ENCODE assay signal across 9 mouse cellular contexts in genomic region chr1:64097640-64098287, GRCm38 (mm10). TPM values are rescaled to one million over a fixed set of nuclear protein-coding genes. Genes with fewer than 3 reads are reported as not detected.
DNase-seq lines count a peak whose midpoint lies in the region; ATAC-seq lines count a peak whose summit lies in the region.
"Had no signal": no experiment of that assay in that cellular context is flagged by ENCODE, and none has a peak within 500 bp of the region (broad histone marks: within the 10 kb centered on the region; RNA-seq: fewer than 3 reads in every experiment).

No protein-coding gene starts in this region.

- H3K27me3 ChIP-seq in heart, embryonic 10.5 days (ENCODE audit: insufficient read depth, poor library complexity, severe bottlenecking) = no peaks in the 10 kb centered on the region
- H3K27me3 ChIP-seq in kidney, embryonic 14.5 days (ENCODE audit: control insufficient read depth, insufficient read depth, low read length) = no peaks in the 10 kb centered on the region
- H3K27me3 ChIP-seq in midbrain, embryonic 12.5 days = no peaks in the 10 kb centered on the region

- 0 out of 2 replicates have a peak, but pooled peaks cover 3% of the 10 kb centered on the region for H3K36me3 ChIP-seq in heart, embryonic 10.5 days
- no peaks in the 10 kb centered on the region for H3K36me3 ChIP-seq in kidney, embryonic 14.5 days (ENCODE audit: control insufficient read depth, insufficient read depth, low read length)
- no peaks in the 10 kb centered on the region; the same call in 1 of the 2 replicates for H3K36me3 ChIP-seq in midbrain, embryonic 12.5 days

- no peaks in the 10 kb centered on the region for H3K9me3 ChIP-seq in heart, embryonic 10.5 days
- H3K9me3 ChIP-seq in kidney, embryonic 14.5 days (ENCODE audit: control insufficient read depth, low read length) = no peaks in the 10 kb centered on the region
- no peaks in the 10 kb centered on the region for H3K9me3 ChIP-seq in midbrain, embryonic 12.5 days

- H3K4me3 ChIP-seq in heart, embryonic 10.5 days = no peak overlapping the region
- H3K4me3 ChIP-seq in kidney, embryonic 14.5 days (ENCODE audit: low read length) = no peak overlapping the region
- H3K4me3 ChIP-seq in midbrain, embryonic 12.5 days = no peak overlapping the region

- 60% methylated on average over 6 of the region's 6 CpGs for WGBS in heart, embryonic 10.5 days
- 37% methylated on average over 6 of the region's 6 CpGs for WGBS in kidney, embryonic 14.5 days
- 72% methylated on average over 6 of the region's 6 CpGs for WGBS in midbrain, embryonic 12.5 days

- H3K4me1 ChIP-seq in heart, embryonic 10.5 days = peaks cover 24% of the 10 kb centered on the region
- H3K4me1 ChIP-seq in kidney, embryonic 14.5 days (ENCODE audit: control insufficient read depth, insufficient read depth, low read length) = peaks cover 21% of the 10 kb centered on the region
- peaks cover 20% of the 10 kb centered on the region for H3K4me1 ChIP-seq in midbrain, embryonic 12.5 days

- H3K27ac ChIP-seq in heart, embryonic 10.5 days = peak overlapping the region; percentile 47
- H3K27ac ChIP-seq in kidney, embryonic 14.5 days (ENCODE audit: low read depth, low read length) = peak overlapping the region; percentile 37; the same call in 1 of the 2 replicates
- H3K27ac ChIP-seq in midbrain, embryonic 12.5 days (replicated peaks) = peak overlapping the region; percentile 30; the same call in 1 of the 2 replicates

- DNase-seq in heart, adult 11 months = peak; percentile 97
- DNase-seq in heart, postnatal 4 days = no peak
- DNase-seq in heart, embryonic 10.5 days (ENCODE audit: low spot score) = no peak
- no peak for DNase-seq in urinary bladder, adult 18-20 months (ENCODE audit: low spot score in 2 of 2)
- no peak for DNase-seq in ovary, postnatal 10 days (ENCODE audit: low spot score)
- DNase-seq: cerebellum, adult 11 months had no signal

- H3K4me2 ChIP-seq in kidney, embryonic 14.5 days (replicated peaks; ENCODE audit: low read depth, low read length) = no peak overlapping the region; the same call in 1 of the 2 replicates
- H3K4me2 ChIP-seq in midbrain, embryonic 12.5 days (replicated peaks) = no peak overlapping the region

- ATAC-seq in kidney, embryonic 14.5 days (ENCODE audit: low FRiP score, low TSS enrichment) = peak; percentile 79; the same call in 1 of the 2 replicates
- ATAC-seq in midbrain, embryonic 12.5 days (ENCODE audit: low FRiP score, low read depth) = no peak
- no peak for ATAC-seq in erythroid progenitor cell, adult 5-6 weeks (replicated peaks; ENCODE audit: low FRiP score, poor library complexity, severe bottlenecking)

- no peak overlapping the region for H3K9ac ChIP-seq in kidney, embryonic 14.5 days (ENCODE audit: low read depth, low read length)
- 0 out of 2 replicates have a peak overlapping the region, but pooled peaks have one; percentile 15 for H3K9ac ChIP-seq in midbrain, embryonic 12.5 days (replicated peaks)

RNA-seq across cellular contexts. Expression of gene Klf7, which starts 24.3 kb away (rescaled TPM):
- 10 to 100 TPM; 29.4 to 29.6 TPM for total RNA-seq in heart, postnatal 4 days (2021)
- 15.1 and 15.8 TPM in 2 replicates for polyA plus RNA-seq in heart, embryonic 10.5 days (2016; fragmentation: Nextera tagmentation; extraction: Ambion mirVana)
- polyA plus RNA-seq in kidney, embryonic 14.5 days (2014; fragmentation: Nextera tagmentation; extraction: Ambion mirVana) = 18.1 and 21.0 TPM in 2 replicates
- polyA plus RNA-seq in midbrain, embryonic 12.5 days (2016; fragmentation: Nextera tagmentation; extraction: Ambion mirVana) = 40.8 and 41.1 TPM in 2 replicates
- 3.4 and 9.4 TPM in 2 replicates for total RNA-seq in erythroid progenitor cell, adult 5-6 weeks (2015; ENCODE audit: low replicate concordance)
- total RNA-seq in erythroid progenitor cell, adult 5-6 weeks (2017; ENCODE audit: low replicate concordance) = 0.51 and 4.0 TPM in 2 replicates
